Mouse (Mus musculus) layer of hippocampus, postnatal 25 days (tissue): ENCODE data around the gene Rabep2. TPM values are rescaled to one million over a fixed set of nuclear protein-coding genes. Genes with fewer than 3 reads are reported as not detected.
A peak's percentile ranks its signal among the peaks of the same experiment; 100 is the strongest.

Experiments used
- DNase-seq, 2 experiments: peaks; one replicate each; pipeline ENCODE4 v3.0.0; 2022; ENCODE audit warnings: mixed read lengths in 2 of 2, low spot score in 1 of 2; ENCODE audit errors: extremely low spot score in 1 of 2
- total RNA-seq, 2 experiments: library from RNA; stranded (reverse); gene quantifications; 2 replicates each; pipeline ENCODE4 v1.2.3; 2021

The Rabep2 gene
- total RNA-seq, 2 experiments from 2014 or later, result 9.8 to 13.5 TPM

GRCm38 (mm10) chr7:126461626-126462025 lies 33.1 kb downstream of the Rabep2 start:
- no peak for DNase-seq

DNA sequence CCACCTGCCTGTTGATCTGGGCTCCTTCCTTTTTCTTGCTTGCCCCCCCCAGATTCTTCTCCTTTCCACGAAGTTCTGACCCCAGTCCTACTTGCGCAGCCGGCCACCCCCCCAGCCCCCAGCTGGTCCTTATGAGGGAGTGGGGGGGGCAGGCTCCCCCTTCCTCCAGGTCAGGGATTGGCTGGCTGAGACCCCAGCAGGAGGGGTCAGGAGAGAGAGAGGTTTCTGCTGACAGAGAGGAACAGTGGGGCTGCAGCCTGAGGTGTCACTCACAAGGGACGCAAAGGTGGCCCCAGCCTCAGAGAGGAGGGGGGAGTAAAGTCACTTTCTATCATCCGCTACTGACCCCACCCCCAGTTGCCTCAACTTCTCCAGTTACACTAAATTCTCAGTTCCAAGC lies 34.4 kb downstream of the Rabep2 start, which contains the start of gene Atp2a1:
Gene Atp2a1, minus strand, starts transcription at position 105 of the 400 bp plus-strand sequence.
- no peak for DNase-seq

GRCm38 (mm10) chr7:126463547-126463946 lies 35.0 kb downstream of the Rabep2 start:
- DNase-seq, result no peak

GRCm38 (mm10) chr7:126464121-126464520 lies 35.6 kb downstream of the Rabep2 start:
- DNase-seq, result no peak

DNA sequence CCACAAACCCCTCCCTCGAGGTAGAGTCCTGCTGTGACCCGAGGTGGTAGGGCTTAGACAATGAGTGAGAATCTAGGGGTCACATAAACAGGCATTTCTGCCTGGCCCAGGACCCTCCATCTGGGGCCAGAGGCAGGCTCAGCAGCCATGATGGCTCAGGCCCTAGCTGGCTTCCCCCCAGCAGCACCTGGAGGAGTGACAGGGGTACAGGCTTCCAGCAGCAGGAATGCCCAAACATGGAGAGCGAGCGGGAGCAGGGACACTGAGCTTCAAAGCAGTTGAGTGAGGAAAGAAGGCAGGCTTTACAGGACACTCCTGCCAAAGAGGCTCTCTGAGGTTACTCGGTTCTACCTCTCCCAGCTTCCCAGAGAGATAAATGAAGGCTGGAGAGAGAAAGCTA lies 36.3 kb downstream of the Rabep2 start:
- DNase-seq, result no peak

DNA sequence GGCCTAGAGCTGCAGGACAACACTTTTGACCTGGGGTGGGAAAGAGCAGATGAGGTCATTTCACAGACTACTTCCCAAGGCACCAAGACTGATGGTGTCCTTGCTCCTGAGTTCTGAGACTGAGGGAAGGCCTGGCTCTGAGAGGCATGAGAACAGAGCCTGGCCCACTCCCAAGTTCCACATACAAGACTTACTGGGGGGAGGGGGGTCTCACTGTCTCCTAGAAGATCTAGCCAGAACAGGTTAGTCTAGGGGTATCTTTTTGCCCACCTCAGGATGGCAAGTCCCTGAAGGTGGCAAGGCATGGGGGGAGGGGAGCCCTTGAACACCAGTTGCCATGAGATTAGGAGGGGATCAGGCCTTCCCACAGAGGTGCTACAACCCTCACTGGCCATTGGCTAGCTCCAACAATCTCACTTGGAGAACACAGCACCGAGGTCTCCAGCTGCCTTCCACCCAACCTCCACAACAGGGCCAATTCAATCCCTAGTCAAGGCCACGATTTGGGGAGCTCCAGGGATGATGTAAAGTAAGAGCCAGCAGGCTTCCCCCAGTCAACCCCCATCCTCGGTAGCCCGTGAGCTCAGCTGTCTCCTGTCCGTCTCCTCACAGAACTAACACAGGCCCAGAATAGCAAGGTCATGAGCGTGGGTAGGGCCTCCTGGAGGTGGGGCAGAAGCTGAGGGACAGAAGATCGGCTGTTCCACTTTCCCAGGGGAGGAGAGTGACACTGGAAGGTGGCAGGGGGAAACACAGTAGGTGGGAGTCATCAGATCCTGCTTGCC lies 36.9 kb downstream of the Rabep2 start:
- DNase-seq, result no peak

GRCm38 (mm10) chr7:126466116-126466515 lies 37.6 kb downstream of the Rabep2 start:
- no peak for DNase-seq

DNA sequence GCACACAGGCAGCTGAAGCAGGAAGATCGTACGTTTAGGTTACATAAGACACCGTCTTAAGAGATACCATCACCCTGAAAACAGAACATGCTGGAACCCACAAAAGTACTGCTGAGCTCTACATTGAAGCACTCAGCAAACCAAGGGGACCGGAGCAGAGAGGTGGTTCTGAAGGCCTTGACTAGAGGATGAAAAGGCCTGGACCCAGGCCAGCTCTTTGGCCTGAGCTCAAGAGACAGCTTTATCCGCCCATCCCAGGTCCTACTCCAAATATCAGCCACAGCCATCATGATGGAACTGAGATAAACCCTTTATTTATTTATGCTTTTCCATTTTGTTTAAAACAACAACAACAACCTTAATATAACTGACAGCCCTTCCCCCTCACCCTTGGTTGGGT lies 38.1 kb downstream of the Rabep2 start:
- no peak for DNase-seq

DNA sequence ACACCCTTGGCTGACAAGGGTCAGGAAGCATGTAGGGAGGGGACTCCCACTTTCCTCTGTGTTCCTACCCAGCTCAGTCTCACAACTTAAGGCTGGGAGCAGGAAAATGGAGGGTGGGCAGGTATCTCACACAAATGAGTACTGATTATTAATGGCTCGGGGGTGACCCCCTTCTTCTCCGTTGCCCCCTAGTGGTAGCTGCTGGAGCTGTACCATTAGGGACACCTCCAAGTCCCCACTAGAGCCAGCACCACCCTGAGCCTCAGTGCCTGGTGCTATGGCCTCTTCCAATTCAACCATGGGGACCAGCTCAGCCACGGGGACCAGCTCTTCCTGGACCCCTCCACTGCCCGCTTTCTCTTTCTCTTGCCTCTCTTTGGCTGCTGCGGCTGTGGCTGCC lies 38.7 kb downstream of the Rabep2 start:
- peak; percentile 25 to 52 for DNase-seq

- DNase-seq, result no peak
Observed at GRCm38 (mm10) chr7:126467834-126468627, 39.5 kb downstream of the Rabep2 start.

- no peak for DNase-seq
Observed at GRCm38 (mm10) chr7:126470077-126470476, 41.5 kb downstream of the Rabep2 start.

DNA sequence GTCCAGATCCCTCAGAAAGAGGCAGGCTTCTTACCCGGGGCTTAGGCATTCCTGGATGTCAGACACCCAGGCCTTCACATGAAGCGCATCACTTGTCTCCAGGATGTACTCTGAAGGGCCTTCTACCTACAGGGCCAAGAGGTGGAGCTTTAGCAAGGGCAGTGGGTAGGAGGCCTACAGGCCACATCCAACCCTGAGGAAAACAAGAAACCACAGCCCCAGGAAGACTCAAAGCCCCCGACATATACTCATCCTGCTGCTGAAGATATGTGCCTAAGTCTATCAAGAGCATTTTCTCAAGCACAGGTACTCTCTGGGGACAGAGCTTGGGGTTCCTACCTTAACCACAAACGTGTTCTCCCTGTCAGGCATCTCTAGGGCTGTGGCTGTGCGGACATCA lies 42.8 kb downstream of the Rabep2 start:
- no peak for DNase-seq

DNA sequence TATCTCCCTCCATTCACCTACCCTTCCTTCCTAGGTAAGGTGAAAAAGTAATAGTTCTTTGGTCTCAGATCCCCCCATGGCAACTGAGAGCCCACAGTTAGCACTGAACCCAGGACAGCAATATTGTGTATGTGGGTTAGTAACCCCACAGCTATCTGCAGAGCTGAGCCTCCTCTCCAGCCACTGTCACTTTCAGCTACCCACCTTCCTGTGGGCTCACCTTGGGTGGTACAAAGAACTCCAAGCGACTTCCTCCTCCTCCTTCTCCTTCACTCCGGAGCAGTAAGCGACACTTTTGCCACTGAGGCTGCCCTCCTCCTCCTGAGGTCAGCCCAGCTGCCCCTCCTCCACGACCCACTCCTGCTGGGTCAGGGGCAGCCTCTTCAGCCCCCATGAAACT lies 43.3 kb downstream of the Rabep2 start:
- DNase-seq, result no peak

- no peak for DNase-seq
Observed at GRCm38 (mm10) chr7:126472306-126472705, 43.7 kb downstream of the Rabep2 start.

DNA sequence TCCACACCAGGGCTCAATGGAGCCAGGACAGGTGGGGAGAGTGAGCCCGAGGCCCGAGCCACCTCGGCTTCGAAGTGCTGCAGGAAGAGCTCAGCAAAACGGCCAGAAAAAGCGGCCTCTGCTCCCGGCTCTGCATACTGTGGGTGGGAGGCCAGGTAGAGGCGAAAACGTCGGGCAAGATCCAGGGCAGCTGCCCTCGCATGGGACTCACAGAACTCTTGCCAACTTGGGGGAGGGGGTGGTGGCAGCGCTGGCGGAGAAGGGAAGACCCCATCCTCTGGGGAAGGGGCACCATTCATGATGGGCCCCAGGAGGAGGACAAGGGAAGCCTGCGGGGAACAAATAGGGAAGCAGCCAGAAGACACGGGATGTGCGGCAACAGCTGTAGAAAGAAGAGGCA lies 44.2 kb downstream of the Rabep2 start:
- no peak for DNase-seq

- no peak for DNase-seq
Observed at GRCm38 (mm10) chr7:126473470-126474086, 45.0 kb downstream of the Rabep2 start.

- no peak for DNase-seq
Observed at GRCm38 (mm10) chr7:126474486-126474955, 46.0 kb downstream of the Rabep2 start.

DNA sequence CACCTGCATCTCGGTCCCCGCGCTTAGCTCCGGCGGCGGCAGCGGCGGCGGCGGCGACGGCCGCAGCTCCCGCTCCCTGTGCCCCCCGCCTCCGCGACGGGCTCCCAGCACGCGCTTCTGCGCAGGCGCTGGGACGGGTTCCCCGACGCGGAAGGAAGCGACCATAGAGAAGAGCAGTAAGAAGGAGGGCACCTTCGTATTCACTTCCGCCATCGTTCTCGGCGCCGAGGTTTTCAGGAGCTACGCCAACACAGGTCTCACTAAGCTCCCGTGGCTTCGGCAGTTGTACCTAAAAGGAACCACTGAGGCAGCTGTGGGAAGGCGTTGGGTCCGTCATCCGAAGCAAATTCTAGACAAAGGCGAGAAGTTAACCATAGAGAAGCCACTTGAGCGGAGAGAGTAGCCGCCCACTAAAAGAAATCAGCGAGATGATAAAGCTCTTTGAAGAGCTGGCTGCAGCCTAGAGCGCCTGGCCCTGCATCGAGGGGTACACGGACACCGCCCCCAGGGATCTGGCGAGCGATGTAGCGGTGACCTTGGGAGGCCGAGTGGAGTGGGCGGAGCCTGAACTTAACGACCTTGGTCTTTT lies 46.5 kb downstream of the Rabep2 start, which contains the start of gene Sh2b1:
Gene Sh2b1, minus strand, starts transcription at position 432 of the 589 bp plus-strand sequence.
- DNase-seq, result peak; percentile 73 to 82

- DNase-seq, result no peak
Observed at GRCm38 (mm10) chr7:126481699-126482098, 53.1 kb downstream of the Rabep2 start.

GRCm38 (mm10) chr7:126482392-126482871 lies 53.9 kb downstream of the Rabep2 start:
- DNase-seq, result peak; percentile 27 to 39
